Mouse (Mus musculus): ENCODE measurements at regions not wholly inside any gene's neighbourhood (a gene's known extent, or its start where the extent isn't known, plus 50 kb on each side); places are given as distances from the start of the nearest gene placed in this dataset.

DNA sequence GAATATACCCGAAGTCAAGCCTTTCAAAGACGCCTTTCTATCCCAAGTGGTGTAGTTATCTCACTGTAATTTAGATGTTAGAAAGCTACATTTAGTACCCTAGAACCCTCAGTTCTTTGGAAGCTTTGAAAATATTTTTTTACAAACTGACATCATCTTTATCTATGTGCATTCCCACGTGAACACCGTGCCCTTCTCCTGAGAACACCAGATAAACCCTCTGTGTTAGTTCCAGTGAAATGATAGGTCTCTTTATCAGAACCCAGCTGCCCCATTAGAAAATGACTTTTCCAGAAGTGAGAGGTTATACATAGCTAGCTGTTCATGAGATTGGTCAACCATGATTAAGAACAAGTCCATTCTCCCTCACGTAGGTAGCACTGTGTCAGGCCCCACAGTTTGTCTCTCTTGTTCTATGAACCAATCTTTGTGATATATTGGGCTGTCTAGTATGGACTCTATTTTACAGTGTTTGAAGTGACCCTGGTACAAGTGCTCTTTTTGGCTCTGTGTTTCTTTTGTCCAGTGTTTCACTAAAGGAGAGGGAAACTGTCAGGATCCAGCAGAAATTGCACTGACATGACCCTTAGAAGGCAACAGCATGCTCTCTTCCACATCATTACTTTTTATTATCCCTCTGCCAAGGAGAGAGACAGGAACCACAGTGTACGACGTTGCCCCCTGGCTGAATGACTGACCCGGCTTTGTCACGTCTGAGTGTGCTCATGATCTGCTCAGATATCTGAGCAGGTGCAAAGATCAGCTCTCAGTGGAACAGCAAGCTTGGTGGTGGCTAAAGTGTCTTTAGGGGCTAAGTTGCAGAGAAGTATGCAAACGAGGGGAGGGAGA lies 1717.9 kb upstream of the Gm7489 start:
- WGBS, result 62% methylated on average over 10 of the region's 10 CpGs
- ATAC-seq (no peak), DNase-seq (ENCODE audit: low spot score) (no peak)
- Histone ChIP-seq H3K9ac (replicated peaks; ENCODE audit: low read depth) (no peak overlapping the region), H3K27me3 (replicated peaks; ENCODE audit: insufficient read depth, low read length) (no peaks in the 10 kb centered on the region), H3K36me3 (ENCODE audit: insufficient read depth, low read length) (no peaks in the 10 kb centered on the region), H3K4me3 (ENCODE audit: low read depth, low read length) (no peak overlapping the region), H3K9me3 (ENCODE audit: low read length) (no peaks in the 10 kb centered on the region), H3K27ac (ENCODE audit: low read length) (no peak overlapping the region), H3K4me2 (replicated peaks; ENCODE audit: low read depth, low read length) (no peak overlapping the region), H3K4me1 (ENCODE audit: insufficient read depth, low read depth, low read length) (no peaks in the 10 kb centered on the region)
- TF ChIP-seq EP300 (IDR thresholded peaks at IDR 0.05) (no peak), CTCF (IDR thresholded peaks at IDR 0.05) (no peak)

DNA sequence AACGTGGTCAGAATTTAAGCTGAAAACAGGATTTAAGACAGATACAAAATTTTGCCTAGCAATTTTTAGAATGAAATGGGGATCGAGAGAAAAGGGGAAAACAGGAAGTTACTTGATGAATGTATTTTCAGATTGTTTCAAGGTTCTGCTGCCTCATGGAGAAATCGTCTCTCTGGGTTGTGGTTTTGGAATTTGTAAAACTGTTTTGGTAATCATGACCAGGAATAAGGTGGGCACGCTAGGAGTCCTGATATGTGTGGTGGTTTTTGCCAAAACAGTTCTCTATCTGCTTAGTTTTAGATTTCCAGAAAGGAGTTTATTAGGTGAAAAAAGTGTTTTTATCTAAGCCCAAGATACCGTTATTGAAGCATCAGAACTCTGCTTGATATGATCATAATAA lies 1716.9 kb upstream of the Gm7489 start:
- ATAC-seq (no peak), DNase-seq (ENCODE audit: low spot score) (no peak)
- Histone ChIP-seq H3K4me2 (replicated peaks; ENCODE audit: low read depth, low read length) (no peak overlapping the region), H3K9ac (replicated peaks; ENCODE audit: low read depth) (no peak overlapping the region), H3K27me3 (replicated peaks; ENCODE audit: insufficient read depth, low read length) (no peaks in the 10 kb centered on the region), H3K27ac (ENCODE audit: low read length) (no peak overlapping the region), H3K9me3 (ENCODE audit: low read length) (no peaks in the 10 kb centered on the region), H3K4me3 (ENCODE audit: low read depth, low read length) (no peak overlapping the region), H3K4me1 (ENCODE audit: insufficient read depth, low read depth, low read length) (no peaks in the 10 kb centered on the region), H3K36me3 (ENCODE audit: insufficient read depth, low read length) (no peaks in the 10 kb centered on the region)
- WGBS, result 71% methylated on average over 5 of the region's 5 CpGs
- no peak for TF ChIP-seq EP300 (IDR thresholded peaks at IDR 0.05)
- TF ChIP-seq CTCF (IDR thresholded peaks at IDR 0.05), result no peak

GRCm38 (mm10) chr15:52176951-52177350 lies 1707.8 kb upstream of the Gm7489 start:
- no peak for ATAC-seq
- H3K9me3 ChIP-seq (ENCODE audit: low read length), result no peaks in the 10 kb centered on the region
- no peak for TF ChIP-seq CTCF (IDR thresholded peaks at IDR 0.05)
- no peak for TF ChIP-seq EP300 (IDR thresholded peaks at IDR 0.05)
- no peak overlapping the region for H3K4me3 ChIP-seq (ENCODE audit: low read depth, low read length)
- H3K27ac ChIP-seq (ENCODE audit: low read length), result no peak overlapping the region
- no peaks in the 10 kb centered on the region for H3K27me3 ChIP-seq (replicated peaks; ENCODE audit: insufficient read depth, low read length)
- no peak overlapping the region for H3K9ac ChIP-seq (replicated peaks; ENCODE audit: low read depth)
- no peak for DNase-seq (ENCODE audit: low spot score)
- 63% methylated on average over 1 of the region's 1 CpGs for WGBS
- no peaks in the 10 kb centered on the region for H3K36me3 ChIP-seq (ENCODE audit: insufficient read depth, low read length)
- no peak overlapping the region for H3K4me2 ChIP-seq (replicated peaks; ENCODE audit: low read depth, low read length)
- no peaks in the 10 kb centered on the region for H3K4me1 ChIP-seq (ENCODE audit: insufficient read depth, low read depth, low read length)

GRCm38 (mm10) chr15:52178668-52179067 lies 1706.0 kb upstream of the Gm7489 start:
- no peaks in the 10 kb centered on the region for H3K27me3 ChIP-seq (replicated peaks; ENCODE audit: insufficient read depth, low read length)
- no peak for DNase-seq (ENCODE audit: low spot score)
- no peaks in the 10 kb centered on the region for H3K4me1 ChIP-seq (ENCODE audit: insufficient read depth, low read depth, low read length)
- no peak overlapping the region for H3K4me3 ChIP-seq (ENCODE audit: low read depth, low read length)
- H3K36me3 ChIP-seq (ENCODE audit: insufficient read depth, low read length), result no peaks in the 10 kb centered on the region
- no peak overlapping the region for H3K9ac ChIP-seq (replicated peaks; ENCODE audit: low read depth)
- TF ChIP-seq EP300 (IDR thresholded peaks at IDR 0.05) (no peak), CTCF (IDR thresholded peaks at IDR 0.05) (no peak)
- no peak overlapping the region for H3K27ac ChIP-seq (ENCODE audit: low read length)
- 49% methylated on average over 3 of the region's 3 CpGs for WGBS
- no peak for ATAC-seq
- no peaks in the 10 kb centered on the region for H3K9me3 ChIP-seq (ENCODE audit: low read length)
- H3K4me2 ChIP-seq (replicated peaks; ENCODE audit: low read depth, low read length), result no peak overlapping the region

DNA sequence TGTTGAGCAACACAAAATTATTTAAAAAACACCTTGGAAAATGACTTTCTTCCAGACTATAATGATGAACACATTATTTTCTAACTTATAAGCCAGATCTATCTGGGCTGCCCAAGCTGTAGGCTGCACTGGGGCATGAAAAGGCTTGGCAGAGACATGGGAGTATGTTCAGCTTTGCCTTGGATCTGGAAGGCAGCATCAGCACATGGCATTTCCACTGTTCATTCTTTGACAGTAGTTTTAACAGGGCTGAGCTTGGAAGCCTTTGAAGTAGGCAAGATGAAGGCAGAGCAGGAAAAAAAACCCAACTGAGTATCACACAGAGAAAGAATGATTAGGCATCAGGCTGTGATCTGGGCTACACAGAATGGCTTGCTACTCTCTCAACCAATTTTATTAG lies 1705.3 kb upstream of the Gm7489 start:
- no peak overlapping the region for H3K27ac ChIP-seq (ENCODE audit: low read length)
- TF ChIP-seq EP300 (IDR thresholded peaks at IDR 0.05) (no peak), CTCF (IDR thresholded peaks at IDR 0.05) (no peak)
- H3K27me3 ChIP-seq (replicated peaks; ENCODE audit: insufficient read depth, low read length), result no peaks in the 10 kb centered on the region
- no peak overlapping the region for H3K4me3 ChIP-seq (ENCODE audit: low read depth, low read length)
- H3K9ac ChIP-seq (replicated peaks; ENCODE audit: low read depth), result no peak overlapping the region
- no peak overlapping the region for H3K4me2 ChIP-seq (replicated peaks; ENCODE audit: low read depth, low read length)
- no peaks in the 10 kb centered on the region for H3K9me3 ChIP-seq (ENCODE audit: low read length)
- H3K4me1 ChIP-seq (ENCODE audit: insufficient read depth, low read depth, low read length), result no peaks in the 10 kb centered on the region
- no peak for DNase-seq (ENCODE audit: low spot score)
- no peak for ATAC-seq
- no peaks in the 10 kb centered on the region for H3K36me3 ChIP-seq (ENCODE audit: insufficient read depth, low read length)

GRCm38 (mm10) chr15:52191176-52191575 lies 1693.5 kb upstream of the Gm7489 start:
- no peak for DNase-seq (ENCODE audit: low spot score)
- no peak for ATAC-seq
- Histone ChIP-seq H3K36me3 (ENCODE audit: insufficient read depth, low read length) (no peaks in the 10 kb centered on the region), H3K27ac (ENCODE audit: low read length) (no peak overlapping the region), H3K4me1 (ENCODE audit: insufficient read depth, low read depth, low read length) (no peaks in the 10 kb centered on the region), H3K4me2 (replicated peaks; ENCODE audit: low read depth, low read length) (no peak overlapping the region), H3K9ac (replicated peaks; ENCODE audit: low read depth) (no peak overlapping the region), H3K27me3 (replicated peaks; ENCODE audit: insufficient read depth, low read length) (no peaks in the 10 kb centered on the region), H3K9me3 (ENCODE audit: low read length) (no peaks in the 10 kb centered on the region), H3K4me3 (ENCODE audit: low read depth, low read length) (no peak overlapping the region)
- 52% methylated on average over 3 of the region's 3 CpGs for WGBS
- TF ChIP-seq EP300 (IDR thresholded peaks at IDR 0.05), result no peak
- no peak for TF ChIP-seq CTCF (IDR thresholded peaks at IDR 0.05)
